Mouse (Mus musculus) embryonic facial prominence, embryonic 12.5 days (tissue): Measurements from ENCODE around the gene Gimap3. TPM values are rescaled to one million over a fixed set of nuclear protein-coding genes. Genes with fewer than 3 reads are reported as not detected.
A peak's percentile ranks its signal among the peaks of the same experiment; 100 is the strongest.

Experiments
- ATAC-seq: fragments of 200-750 bp; cut with Nextera tagmentation; 2 replicates; pipeline ENCODE4 v1.8.0; 2017; ENCODE audit not compliant: insufficient number of reproducible peaks, insufficient read depth, low FRiP score, low TSS enrichment
- H3K27ac ChIP-seq: fragments of 300-500 bp; sonication (generic); 2 replicates; pipeline ENCODE4 v1.5.1; 2016; ENCODE audit warnings: mild to moderate bottlenecking
- H3K27me3 ChIP-seq: fragments of 300-500 bp; sonication (generic); 2 replicates; pipeline ENCODE4 v1.6.1; 2016; ENCODE audit warnings: mild to moderate bottlenecking, moderate library complexity
- H3K36me3 ChIP-seq: fragments of 300-500 bp; sonication (generic); 2 replicates; pipeline ENCODE4 v1.6.1; 2016; ENCODE audit warnings: mild to moderate bottlenecking
- H3K4me1 ChIP-seq: fragments of 300-500 bp; sonication (generic); 2 replicates; pipeline ENCODE4 v1.6.1; 2016
- H3K4me2 ChIP-seq: fragments of 300-500 bp; sonication (generic); replicated peaks from 2 replicates; pipeline ENCODE4 v1.6.1; 2016; ENCODE audit warnings: mild to moderate bottlenecking, moderate library complexity
- H3K4me3 ChIP-seq: fragments of 300-500 bp; sonication (generic); 2 replicates; pipeline ENCODE4 v1.5.1; 2016; ENCODE audit warnings: mild to moderate bottlenecking
- H3K9ac ChIP-seq: fragments of 300-500 bp; sonication (generic); 2 replicates; pipeline ENCODE4 v1.6.1; 2016; ENCODE audit warnings: mild to moderate bottlenecking, moderate library complexity
- H3K9me3 ChIP-seq: fragments of 300-500 bp; sonication (generic); 2 replicates; pipeline ENCODE4 v1.6.1; 2016; ENCODE audit warnings: mild to moderate bottlenecking, moderate library complexity
- WGBS: fragments of 180-500 bp; shearing (Covaris S2); methylation state at CpG from one replicate; pipeline ENCODE4 v1.1.7; 2016; 5-methylcytosine and 5-hydroxymethylcytosine counted together
- polyA plus RNA-seq: library from polyadenylated mRNA; unstranded; fragments of >200 nt; fragmentation: Nextera tagmentation; extraction: Ambion mirVana; gene quantifications from 2 replicates; pipeline ENCODE4 v1.2.1, GENCODE M21; 2016

Gene Gimap3
- polyA plus RNA-seq, 1 experiment from 2014 or later, result not detected

DNA sequence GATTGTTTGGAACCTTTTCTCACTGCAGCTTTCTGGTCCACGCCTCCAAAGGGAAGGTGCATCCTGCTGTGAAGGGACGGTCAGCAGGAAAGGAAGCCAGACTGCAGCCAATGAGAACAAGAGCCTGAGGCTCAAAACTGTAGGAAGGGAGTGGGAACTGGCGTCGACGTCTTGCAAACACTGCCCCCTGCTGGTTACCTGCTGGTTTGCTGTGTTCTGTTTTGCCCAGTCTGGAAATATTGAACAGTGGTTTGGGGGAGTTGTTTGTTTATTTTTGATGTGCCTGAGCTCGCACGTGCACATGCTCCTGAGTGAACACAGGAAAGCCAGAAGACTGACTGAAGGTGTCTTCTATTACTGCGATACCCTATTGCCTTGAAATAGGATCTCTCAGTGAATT, 1.4 kb upstream of the Gimap3 start:
- H3K4me1 ChIP-seq, result no peaks in the 10 kb centered on the region
- no peaks in the 10 kb centered on the region for H3K27me3 ChIP-seq
- no peak overlapping the region for H3K9ac ChIP-seq
- H3K4me2 ChIP-seq, result no peak overlapping the region
- no peak for ATAC-seq
- no peaks in the 10 kb centered on the region for H3K9me3 ChIP-seq
- no peak overlapping the region for H3K27ac ChIP-seq
- no peak overlapping the region for H3K4me3 ChIP-seq
- 7% methylated on average over 8 of the region's 8 CpGs for WGBS
- H3K36me3 ChIP-seq, result no peaks in the 10 kb centered on the region

DNA sequence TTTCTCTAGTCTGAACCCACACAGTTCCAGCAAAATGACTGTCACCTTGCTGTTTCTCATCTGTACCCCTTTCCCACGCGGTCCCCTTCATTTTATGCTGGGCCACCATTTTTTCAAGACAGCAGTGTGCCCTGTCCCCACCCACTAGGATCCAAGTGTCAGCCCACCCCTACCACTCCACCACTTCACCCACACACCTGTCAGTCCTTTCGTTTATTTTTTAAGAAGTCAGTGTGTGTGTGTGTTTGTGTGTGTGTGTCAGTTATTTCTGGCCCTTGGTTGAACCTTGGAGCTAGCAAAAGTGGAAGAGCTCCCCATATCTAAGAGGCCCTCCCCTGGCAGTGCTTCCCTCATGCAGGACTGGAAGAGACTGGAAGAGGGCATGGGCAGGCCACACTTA, 1.7 kb downstream of the Gimap3 start:
- ATAC-seq, result no peak

DNA sequence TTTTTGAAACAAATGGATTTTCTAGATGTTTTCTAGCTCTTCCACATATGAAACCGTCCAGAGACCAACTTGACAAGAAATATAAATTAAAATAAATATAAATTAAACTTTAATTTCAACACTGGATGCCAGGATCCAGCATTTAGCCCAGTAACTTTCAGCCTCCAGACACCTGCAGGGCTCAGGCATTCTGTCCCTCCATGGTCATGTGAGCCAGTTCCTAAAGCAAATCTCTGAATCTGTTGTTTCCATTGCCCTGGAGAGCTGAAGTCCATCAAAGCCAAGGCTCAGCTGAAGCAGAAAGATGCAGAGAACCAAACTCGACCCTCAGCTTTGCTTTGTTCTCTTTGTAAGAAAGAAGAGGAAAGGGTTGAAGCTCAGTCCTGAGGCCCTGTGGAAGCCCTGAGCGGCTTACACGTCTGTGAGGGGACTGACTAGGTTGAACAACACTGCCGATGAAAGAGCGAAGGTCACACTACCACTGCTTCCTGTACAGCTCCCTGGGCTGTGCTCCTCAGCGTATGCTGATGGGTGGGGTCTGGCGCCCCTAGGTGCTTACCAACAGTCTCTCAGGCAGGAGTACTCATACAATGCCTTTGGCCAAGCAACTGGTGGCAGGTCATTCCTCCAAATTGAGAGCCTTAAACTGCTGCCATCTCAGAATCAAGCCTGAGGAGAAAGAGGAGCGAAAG, 2.3 kb downstream of the Gimap3 start:
- Histone ChIP-seq H3K27ac (no peak overlapping the region), H3K9ac (no peak overlapping the region), H3K36me3 (no peaks in the 10 kb centered on the region), H3K4me1 (no peaks in the 10 kb centered on the region), H3K4me3 (no peak overlapping the region), H3K27me3 (no peaks in the 10 kb centered on the region), H3K4me2 (no peak overlapping the region), H3K9me3 (no peaks in the 10 kb centered on the region)
- 68% methylated on average over 9 of the region's 9 CpGs for WGBS
- ATAC-seq, result no peak

More for the DNA sequence above, 1.7 kb downstream of the Gimap3 start:
- Histone ChIP-seq H3K9ac (no peak overlapping the region), H3K27ac (no peak overlapping the region), H3K36me3 (no peaks in the 10 kb centered on the region), H3K9me3 (no peaks in the 10 kb centered on the region), H3K4me2 (no peak overlapping the region), H3K4me1 (no peaks in the 10 kb centered on the region), H3K4me3 (no peak overlapping the region), H3K27me3 (no peaks in the 10 kb centered on the region)
- whole genome bisulfite sequencing, result 87% methylated on average over 3 of the region's 3 CpGs

- Histone ChIP-seq H3K9me3 (no peaks in the 10 kb centered on the region), H3K4me1 (no peaks in the 10 kb centered on the region), H3K4me3 (no peak overlapping the region), H3K9ac (no peak overlapping the region), H3K27ac (no peak overlapping the region), H3K4me2 (no peak overlapping the region), H3K36me3 (no peaks in the 10 kb centered on the region), H3K27me3 (no peaks in the 10 kb centered on the region)
- no peak for ATAC-seq
- WGBS, result 96% methylated on average over 10 of the region's 10 CpGs
Observed at GRCm38 (mm10) chr6:48764496-48764895, 6.2 kb downstream of the Gimap3 start.

DNA sequence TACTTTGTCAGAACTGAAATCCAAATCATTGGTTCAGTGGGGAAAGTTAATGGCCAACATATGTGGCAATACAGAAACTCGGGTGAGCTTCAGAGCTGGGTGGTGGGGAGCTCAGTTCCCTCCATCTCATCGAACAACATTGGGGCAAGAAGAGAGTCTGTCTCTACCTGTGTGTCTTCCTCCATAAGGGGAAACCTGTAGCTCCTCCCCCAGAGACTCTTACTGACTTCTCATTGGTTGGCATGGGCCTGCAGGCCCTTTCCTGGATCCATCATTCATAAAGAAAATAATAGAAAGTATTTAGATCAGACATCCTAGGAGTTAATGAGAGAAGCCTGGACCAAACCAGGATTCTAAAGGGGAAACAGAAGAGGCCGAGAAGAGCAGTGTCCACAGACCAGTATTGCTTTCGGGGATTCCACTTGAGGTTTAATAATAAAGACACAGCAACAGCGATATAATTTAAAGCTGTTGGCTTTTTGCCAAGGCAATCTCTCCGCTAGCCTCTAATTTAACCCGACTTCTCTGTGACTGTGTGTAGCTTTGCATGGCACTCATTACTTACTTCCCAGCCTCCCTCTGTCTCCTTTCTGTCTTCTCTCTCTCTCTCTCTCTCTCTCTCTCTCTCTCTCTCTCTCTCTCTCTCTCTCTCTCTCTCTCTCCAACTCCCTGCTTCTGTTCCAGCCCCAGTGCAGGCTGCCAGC, 6.9 kb downstream of the Gimap3 start:
- Histone ChIP-seq H3K27me3 (no peaks in the 10 kb centered on the region), H3K27ac (no peak overlapping the region), H3K4me1 (no peaks in the 10 kb centered on the region), H3K4me2 (no peak overlapping the region), H3K4me3 (no peak overlapping the region), H3K36me3 (no peaks in the 10 kb centered on the region), H3K9me3 (no peaks in the 10 kb centered on the region), H3K9ac (no peak overlapping the region)
- 72% methylated on average over 7 of the region's 7 CpGs for WGBS
- no peak for ATAC-seq

GRCm38 (mm10) chr6:48747091-48747966, 23.3 kb downstream of the Gimap3 start:
- Histone ChIP-seq H3K36me3 (no peaks in the 10 kb centered on the region), H3K27me3 (peaks cover 19% of the 10 kb centered on the region), H3K4me1 (peaks cover 12% of the 10 kb centered on the region), H3K4me3 (no peak overlapping the region), H3K27ac (no peak overlapping the region), H3K9ac (no peak overlapping the region), H3K4me2 (no peak overlapping the region), H3K9me3 (no peaks in the 10 kb centered on the region)
- WGBS, result 59% methylated on average over 7 of the region's 7 CpGs
- no peak for ATAC-seq

DNA sequence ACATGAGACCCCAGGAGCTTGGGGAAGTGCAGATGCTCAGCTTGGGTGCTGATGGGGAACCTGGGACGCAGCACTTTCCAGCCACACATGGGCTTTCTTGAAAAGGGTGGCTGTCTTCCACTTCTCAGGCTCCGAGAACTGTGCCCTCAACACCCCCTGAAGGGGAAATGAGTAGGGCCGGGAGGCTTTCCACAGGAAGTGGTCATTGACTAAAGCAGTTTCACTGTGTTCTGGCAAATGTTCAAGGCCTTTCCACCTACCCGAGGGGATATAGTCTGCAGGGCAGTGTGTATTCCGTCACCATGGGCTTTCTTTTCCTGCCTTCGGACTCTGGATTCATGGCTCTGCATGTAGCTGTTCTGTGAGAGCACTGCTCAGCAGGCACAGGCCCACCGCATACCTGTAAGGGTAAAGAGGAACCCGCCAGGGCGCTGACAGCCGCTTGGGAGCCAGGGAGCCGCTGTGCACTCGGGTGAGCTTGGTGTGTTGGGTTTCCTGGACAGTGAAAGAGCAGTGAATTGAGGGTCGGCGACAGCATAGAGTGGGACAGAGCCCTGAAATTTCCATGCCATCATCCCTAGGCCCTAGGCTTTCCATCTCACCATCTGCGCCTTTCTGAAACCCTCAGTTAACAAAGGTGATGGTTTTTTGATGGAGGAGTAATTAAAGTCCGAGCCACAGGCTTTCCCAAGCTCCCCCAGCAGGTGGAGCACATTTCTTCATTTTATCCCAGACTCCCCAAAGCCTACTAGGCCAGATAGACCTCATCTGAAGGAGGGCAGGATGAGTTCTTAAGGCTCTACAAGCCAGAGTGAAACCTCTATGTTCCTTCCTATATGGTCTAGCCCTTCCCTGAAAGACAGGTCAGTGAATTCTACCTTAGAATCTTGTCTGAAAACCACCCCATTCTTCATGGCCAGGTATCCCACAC, 24.4 kb downstream of the Gimap3 start, which contains the start of gene Gimap5:
Gene Gimap5 (plus strand): TSS at position 239 of the 931 bp plus-strand sequence.
- Histone ChIP-seq H3K9me3 (no peaks in the 10 kb centered on the region), H3K36me3 (no peaks in the 10 kb centered on the region), H3K9ac (no peak within 1 kb of the TSS), H3K27ac (no peak within 1 kb of the TSS), H3K4me3 (no peak within 1 kb of the TSS), H3K4me2 (0 out of 2 replicates have a peak within 1 kb of the TSS, but pooled peaks have one; percentile 17), H3K4me1 (peaks cover 13% of the 10 kb centered on the region), H3K27me3 (peaks cover 30% of the 10 kb centered on the region)
- WGBS, result 38% methylated on average over 16 of the region's 16 CpGs
- ATAC-seq, result no peak

- Histone ChIP-seq H3K9ac (no peak overlapping the region), H3K4me2 (no peak overlapping the region), H3K36me3 (no peaks in the 10 kb centered on the region), H3K27me3 (peaks cover 38% of the 10 kb centered on the region), H3K4me1 (peaks cover 13% of the 10 kb centered on the region), H3K27ac (no peak overlapping the region), H3K9me3 (no peaks in the 10 kb centered on the region), H3K4me3 (no peak overlapping the region)
- 53% methylated on average over 2 of the region's 2 CpGs for whole genome bisulfite sequencing
- ATAC-seq, result no peak
Observed at GRCm38 (mm10) chr6:48745490-48745889, 25.2 kb downstream of the Gimap3 start.

DNA sequence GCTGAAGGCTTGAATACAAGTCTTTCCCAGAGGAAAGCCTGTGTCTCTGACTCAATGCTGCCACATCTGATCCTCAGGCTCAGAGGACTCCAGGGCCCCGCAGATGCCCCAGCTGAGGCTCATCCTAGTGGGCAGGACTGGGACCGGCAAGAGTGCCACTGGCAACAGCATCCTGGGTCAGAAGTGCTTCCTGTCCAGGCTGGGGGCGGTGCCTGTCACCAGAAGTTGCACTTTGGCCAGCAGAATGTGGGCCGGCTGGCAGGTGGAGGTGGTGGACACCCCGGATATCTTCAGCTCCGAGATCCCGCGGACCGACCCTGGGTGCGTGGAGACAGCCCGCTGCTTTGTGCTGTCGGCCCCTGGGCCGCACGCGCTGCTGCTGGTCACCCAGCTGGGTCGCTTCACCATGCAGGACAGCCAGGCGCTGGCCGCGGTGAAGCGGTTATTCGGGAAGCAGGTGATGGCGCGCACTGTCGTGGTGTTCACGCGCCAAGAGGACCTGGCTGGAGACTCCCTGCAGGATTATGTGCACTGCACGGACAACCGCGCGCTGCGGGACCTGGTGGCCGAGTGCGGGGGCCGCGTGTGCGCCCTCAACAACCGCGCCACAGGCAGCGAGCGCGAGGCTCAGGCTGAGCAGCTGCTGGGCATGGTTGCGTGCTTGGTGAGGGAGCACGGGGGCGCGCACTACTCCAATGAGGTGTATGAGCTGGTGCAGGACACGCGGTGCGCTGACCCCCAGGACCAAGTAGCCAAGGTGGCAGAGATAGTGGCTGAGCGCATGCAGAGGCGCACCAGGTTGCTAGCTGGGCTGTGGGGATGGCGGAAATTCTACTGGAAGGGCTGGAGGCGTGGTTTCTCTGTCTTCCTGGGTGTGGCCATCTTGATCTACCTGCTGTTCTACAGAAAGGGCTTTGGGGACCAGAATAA, 28.0 kb downstream of the Gimap3 start:
- H3K4me3 ChIP-seq, result peak overlapping the region; percentile 42
- H3K4me1 ChIP-seq, result peaks cover 13% of the 10 kb centered on the region
- H3K27me3 ChIP-seq, result peaks cover 42% of the 10 kb centered on the region
- H3K9me3 ChIP-seq, result no peaks in the 10 kb centered on the region
- no peak overlapping the region; the same call in 1 of the 2 replicates for H3K9ac ChIP-seq
- H3K4me2 ChIP-seq, result peak overlapping the region; percentile 82
- 0 out of 2 replicates have a peak, but pooled peaks have one; percentile 31 for ATAC-seq
- WGBS, result 2% methylated on average over 52 of the region's 52 CpGs
- H3K36me3 ChIP-seq, result no peaks in the 10 kb centered on the region
- no peak overlapping the region for H3K27ac ChIP-seq

GRCm38 (mm10) chr6:48741711-48742206, 28.9 kb downstream of the Gimap3 start:
- peaks cover 42% of the 10 kb centered on the region for H3K27me3 ChIP-seq
- no peak overlapping the region for H3K4me2 ChIP-seq
- no peak for ATAC-seq
- H3K27ac ChIP-seq, result no peak overlapping the region
- H3K36me3 ChIP-seq, result no peaks in the 10 kb centered on the region
- WGBS, result 33% methylated on average over 9 of the region's 9 CpGs
- H3K9me3 ChIP-seq, result no peaks in the 10 kb centered on the region
- no peak overlapping the region for H3K9ac ChIP-seq
- no peak overlapping the region for H3K4me3 ChIP-seq
- H3K4me1 ChIP-seq, result peaks cover 13% of the 10 kb centered on the region
